Mouse (Mus musculus) retina, adult 2 months (tissue): ENCODE data around the gene Cavin4.

Experiments used
- DNase-seq: peaks from one replicate; pipeline ENCODE4 v3.0.0-alpha.2; 2012; ENCODE audit warnings: low read depth, low spot score

Gene Cavin4

GRCm38 (mm10) chr4:48663271-48663670 is at the start of gene Cavin4:
Gene Cavin4 (plus strand): TSS chr4:48663514.
- DNase-seq = no peak

- DNase-seq = no peak
These were observed 47.8 kb upstream of the Cavin4 start for GRCm38 (mm10) chr4:48615483-48615882.

- no peak for DNase-seq
These were observed 46.1 kb upstream of the Cavin4 start for GRCm38 (mm10) chr4:48617201-48617600.

- no peak for DNase-seq
These were observed 43.2 kb upstream of the Cavin4 start for GRCm38 (mm10) chr4:48620121-48620520.

- DNase-seq = no peak
These were observed 41.1 kb upstream of the Cavin4 start for GRCm38 (mm10) chr4:48622246-48622645.

- DNase-seq = no peak
These were observed 40.4 kb upstream of the Cavin4 start for GRCm38 (mm10) chr4:48622946-48623345.

GRCm38 (mm10) chr4:48624961-48625360 is 38.4 kb upstream of the Cavin4 start:
- no peak for DNase-seq

- DNase-seq = no peak
These were observed 37.5 kb upstream of the Cavin4 start for GRCm38 (mm10) chr4:48625836-48626235.

DNA sequence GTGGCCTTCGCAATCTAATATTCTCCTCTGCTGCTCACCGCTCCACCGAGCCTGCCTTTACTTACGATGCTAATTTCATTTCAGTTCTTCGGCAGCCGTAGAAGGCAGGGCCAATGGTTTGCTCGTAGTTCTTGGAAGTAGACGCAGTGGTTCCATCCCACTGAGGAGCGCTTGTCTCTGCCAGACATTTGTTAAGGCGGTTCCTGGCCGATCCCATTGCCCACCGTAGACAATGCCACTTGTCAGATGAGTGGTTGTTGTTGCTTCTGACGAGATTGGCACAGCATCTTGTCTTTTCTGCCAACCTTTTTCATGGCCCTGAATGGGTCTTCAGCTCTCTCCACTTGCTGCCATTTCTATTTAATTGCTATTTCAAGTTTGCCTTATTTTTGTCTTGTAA is 33.9 kb upstream of the Cavin4 start:
- DNase-seq = no peak

DNA sequence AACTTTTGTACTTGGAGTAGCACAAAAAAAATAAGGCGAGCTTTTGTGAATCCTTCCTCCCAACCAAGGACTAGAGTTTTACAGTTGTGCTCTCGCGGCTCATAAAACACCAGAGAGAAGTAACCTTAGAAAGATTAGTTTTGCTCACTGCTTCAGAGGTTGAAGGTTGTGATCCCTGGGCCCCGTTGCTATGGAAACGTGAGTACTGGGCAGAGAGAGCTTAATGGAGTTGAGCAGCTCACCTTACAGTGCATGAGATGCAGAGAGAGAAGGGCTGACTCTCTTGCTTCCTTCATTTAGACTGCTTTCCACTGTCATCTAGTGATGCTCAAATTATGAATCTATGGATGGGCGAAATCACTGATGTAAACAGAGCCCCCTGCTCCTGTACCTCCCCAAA is 29.8 kb upstream of the Cavin4 start:
- DNase-seq = no peak

- DNase-seq = no peak
These were observed 29.3 kb upstream of the Cavin4 start for GRCm38 (mm10) chr4:48634058-48634457.

DNA sequence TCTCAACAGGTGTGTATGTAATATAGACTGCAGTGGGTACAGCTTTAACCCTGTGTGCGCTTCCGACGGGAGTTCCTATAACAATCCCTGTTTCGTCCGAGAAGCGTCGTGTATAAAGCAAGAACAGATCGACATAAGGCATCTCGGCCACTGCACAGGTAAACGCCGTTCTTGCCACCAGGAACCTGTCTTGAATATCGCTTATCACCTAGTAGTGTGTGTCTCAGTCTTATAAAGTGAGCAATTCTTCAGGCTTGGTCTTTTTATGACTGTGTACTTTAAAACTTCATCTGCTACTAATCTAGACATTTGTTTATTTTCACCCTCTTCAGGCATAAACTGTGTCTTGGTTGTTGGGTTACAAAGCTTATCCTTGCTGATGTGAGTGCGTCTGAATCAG is 26.5 kb upstream of the Cavin4 start:
- DNase-seq = no peak

DNA sequence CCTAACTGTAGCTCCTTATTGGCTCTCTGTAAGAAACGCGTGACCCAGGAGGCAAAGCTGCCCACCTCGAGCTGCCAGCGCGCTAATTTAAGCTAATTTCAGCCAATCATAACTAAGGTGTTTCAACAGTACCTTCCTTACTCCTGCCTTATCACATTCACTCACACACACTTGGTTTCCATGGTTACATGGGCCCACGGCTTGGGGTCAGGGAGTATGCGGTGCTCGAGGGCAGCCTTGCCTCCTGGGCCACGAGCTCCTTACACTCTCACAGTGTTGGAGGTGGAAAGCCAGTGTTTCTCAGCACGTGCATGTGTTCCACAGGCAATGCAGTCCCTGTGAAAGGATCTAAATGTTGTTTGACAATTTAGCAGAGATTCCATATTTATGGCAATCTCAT is 25.2 kb upstream of the Cavin4 start:
- DNase-seq = no peak

DNA sequence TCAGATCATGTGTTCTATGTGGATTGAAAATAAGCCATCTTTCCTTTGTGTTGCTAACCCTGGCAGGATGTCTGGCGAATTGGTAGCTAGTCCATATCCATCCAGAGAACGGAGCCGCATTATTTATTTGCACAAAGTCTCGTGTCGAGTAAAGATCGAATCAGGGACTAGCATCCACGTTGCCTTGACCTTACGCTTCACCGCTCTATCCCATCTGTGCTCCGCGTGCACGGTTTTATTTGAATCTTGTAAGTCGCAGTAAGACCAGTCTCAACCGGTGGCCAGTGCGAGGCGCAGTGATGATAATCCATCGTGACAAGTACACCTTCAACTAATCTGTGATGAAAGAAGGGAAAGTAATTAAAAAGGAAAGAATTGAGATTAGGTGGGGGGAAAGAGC is 23.8 kb upstream of the Cavin4 start:
- no peak for DNase-seq

DNA sequence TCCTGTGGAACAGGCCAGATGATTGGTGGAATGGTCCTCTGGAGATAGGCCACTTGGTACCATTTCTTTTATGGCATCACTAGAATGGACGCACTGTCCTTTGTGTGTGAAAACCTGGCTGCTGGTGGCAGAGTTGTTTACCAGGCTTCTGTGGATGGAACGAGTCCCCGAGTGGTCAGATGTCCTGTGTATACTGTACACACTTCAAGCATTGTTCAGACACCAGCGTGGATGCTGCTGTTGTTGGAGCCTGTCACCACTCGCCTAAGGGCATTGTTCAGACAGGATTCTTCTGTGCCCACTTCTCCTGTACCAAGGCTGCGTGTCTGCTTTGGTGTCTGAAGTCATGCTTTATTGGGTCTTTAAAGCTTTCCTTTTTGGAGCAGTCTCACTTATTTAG is 19.5 kb upstream of the Cavin4 start:
- no peak for DNase-seq

DNA sequence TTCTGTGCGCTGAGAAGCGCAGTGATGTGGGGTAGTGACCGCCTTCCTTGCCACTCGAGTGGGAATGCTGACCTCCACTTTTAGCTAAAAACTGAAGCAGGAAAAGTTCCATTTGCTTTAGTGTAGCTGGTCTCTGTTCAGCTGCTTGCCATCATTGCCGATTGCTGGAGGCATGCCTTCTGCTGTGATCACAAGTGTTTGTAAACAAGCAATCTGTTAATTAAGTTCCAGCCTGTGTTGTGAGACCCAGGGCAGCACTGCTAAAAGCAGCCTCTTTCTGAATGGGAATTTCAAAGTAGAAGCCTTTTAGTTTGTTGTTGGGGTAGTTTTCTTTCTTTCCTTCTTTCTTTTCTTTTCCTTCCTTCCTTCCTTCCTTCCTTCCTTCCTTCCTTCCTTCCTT is 17.2 kb upstream of the Cavin4 start:
- DNase-seq = no peak

DNA sequence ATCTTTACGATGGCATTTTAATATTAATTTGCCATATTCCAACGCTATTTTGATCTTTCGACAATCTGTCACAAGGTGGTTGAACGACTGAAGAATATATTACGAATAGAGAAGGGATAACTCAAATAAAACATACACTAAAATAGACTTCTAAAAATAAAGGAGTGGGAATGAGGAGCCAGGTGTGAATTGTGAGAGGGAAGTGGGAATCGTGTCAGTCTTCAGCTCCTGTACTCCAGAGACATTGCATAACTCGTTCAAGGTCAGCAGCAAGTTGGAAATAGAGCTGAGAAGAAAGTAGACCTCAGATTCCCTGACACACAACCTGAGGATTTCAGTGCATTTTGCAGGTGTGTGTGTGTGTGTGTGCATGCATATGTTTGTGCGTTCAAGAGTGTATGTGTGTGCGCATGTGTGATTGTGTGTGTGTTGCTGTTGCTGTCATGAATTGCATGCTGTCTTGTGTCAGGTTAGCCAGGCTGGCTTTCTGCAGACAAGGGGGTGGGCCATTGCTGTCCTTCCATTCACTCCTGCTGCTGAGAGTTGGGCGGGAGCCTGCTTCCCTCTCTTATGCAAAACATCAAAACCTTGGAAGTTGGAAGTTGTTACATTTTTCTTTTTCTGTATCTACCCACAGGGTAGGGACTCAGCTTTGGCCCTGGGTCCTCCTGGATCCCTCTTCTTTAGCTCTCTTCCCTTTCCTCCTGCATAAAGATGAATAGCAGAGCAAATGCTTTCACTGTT is 12.5 kb upstream of the Cavin4 start:
- no peak for DNase-seq

GRCm38 (mm10) chr4:48654118-48654517 is 9.2 kb upstream of the Cavin4 start:
- DNase-seq = no peak

- no peak for DNase-seq
These were observed 6.8 kb upstream of the Cavin4 start for GRCm38 (mm10) chr4:48656530-48656929.

DNA sequence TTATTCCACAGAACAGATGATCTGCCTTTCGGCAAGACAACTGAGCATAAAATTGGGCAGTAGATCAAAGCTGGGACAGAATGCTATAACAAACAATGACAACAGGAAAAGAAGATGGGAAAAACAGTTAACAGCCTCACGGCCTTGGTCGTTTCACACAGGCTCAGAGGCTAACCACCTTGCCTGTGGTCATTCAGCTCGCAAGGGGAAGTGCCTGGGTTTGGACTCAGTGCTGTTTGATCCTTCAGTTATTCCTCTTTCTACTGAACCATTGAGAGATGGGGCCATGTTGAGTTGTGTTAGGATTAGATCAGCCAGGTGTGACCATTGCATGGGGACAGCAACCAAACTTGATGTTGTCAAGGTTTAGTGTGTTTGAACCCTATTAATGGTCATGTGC is 3.2 kb upstream of the Cavin4 start:
- DNase-seq = no peak

DNA sequence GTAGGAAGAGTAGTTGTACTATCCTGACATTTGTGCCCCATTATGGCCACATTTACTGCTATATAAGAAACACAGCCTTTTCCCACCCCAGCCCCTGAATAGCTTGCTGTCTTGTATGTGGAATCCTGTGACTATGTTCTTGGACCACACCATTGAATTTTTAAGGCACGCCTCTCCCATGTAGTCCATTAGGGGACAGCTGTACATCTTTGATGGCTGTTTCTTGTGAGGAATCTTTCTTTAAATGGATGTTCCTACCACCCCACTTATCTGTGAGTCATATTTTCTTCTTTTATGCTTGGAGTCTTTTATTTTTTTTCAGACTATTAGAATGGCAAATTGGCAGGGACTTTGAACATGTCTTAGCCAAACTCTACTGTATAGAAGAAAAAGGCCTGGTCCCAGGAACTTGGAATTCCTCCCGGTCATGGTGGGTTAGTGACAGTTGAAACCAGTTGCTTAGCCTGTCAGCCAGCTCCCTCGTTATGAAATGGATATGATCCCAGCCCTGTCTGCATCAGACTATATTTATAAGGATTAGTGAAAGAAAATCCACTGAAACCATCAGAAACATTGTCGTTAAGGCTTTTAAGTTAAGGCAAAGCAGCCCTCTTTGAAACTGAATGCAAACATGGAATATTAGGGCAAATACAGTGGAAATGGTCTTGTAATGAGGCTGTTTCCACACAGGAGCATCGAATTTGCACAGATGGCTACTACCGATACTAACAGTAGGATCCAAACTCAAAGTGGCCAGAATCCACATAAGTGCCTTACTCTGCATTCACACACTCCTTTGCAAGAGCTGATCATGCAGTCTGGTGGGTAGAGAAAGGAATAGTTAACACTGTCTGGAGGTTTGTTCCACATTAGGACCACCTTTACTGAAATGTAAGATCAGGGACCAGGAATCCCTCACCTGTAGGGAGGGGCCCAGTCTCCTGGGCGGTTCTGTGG is 2.4 kb upstream of the Cavin4 start:
- DNase-seq = no peak

GRCm38 (mm10) chr4:48664021-48664420 is 707 bp downstream of the Cavin4 start:
- no peak for DNase-seq

GRCm38 (mm10) chr4:48667279-48667678 is 4.0 kb downstream of the Cavin4 start:
- no peak for DNase-seq
